Mouse (Mus musculus) hindbrain, embryonic 16.5 days (tissue): ENCODE data around the gene Ruvbl1. TPM values are rescaled to one million over a fixed set of nuclear protein-coding genes. Genes with fewer than 3 reads are reported as not detected.

ENCODE experiments used
- ATAC-seq: fragments of 200-750 bp; cut with Nextera tagmentation; 2 replicates; pipeline ENCODE4 v1.8.0; 2017; ENCODE audit warnings: moderate TSS enrichment, moderate library complexity
- H3K27ac ChIP-seq: fragments of 300-500 bp; sonication (generic); 2 replicates; pipeline ENCODE4 v1.5.1; 2014; ENCODE audit warnings: low read depth, mild to moderate bottlenecking, control low read depth, low read length, moderate library complexity
- H3K27me3 ChIP-seq: fragments of 300-500 bp; sonication (generic); replicated peaks from 2 replicates; pipeline ENCODE4 v1.6.1; 2014; ENCODE audit warnings: low read length; ENCODE audit not compliant: control insufficient read depth, insufficient read depth
- H3K36me3 ChIP-seq: fragments of 300-500 bp; sonication (generic); 2 replicates; pipeline ENCODE4 v1.6.1; 2014; ENCODE audit warnings: mild to moderate bottlenecking, low read length, moderate library complexity, mixed read lengths; ENCODE audit not compliant: control insufficient read depth, insufficient read depth
- H3K4me1 ChIP-seq: fragments of 300-500 bp; sonication (generic); 2 replicates; pipeline ENCODE4 v1.6.1; 2014; ENCODE audit warnings: low read depth, low read length; ENCODE audit not compliant: control insufficient read depth, insufficient read depth
- H3K4me2 ChIP-seq: fragments of 300-500 bp; sonication (generic); 2 replicates; pipeline ENCODE4 v1.6.1; 2014; ENCODE audit warnings: mild to moderate bottlenecking, low read length, control low read depth, moderate library complexity
- H3K4me3 ChIP-seq: fragments of 300-500 bp; sonication (generic); 2 replicates; pipeline ENCODE4 v1.5.1; 2014; ENCODE audit warnings: mild to moderate bottlenecking, low read length, control low read depth, moderate library complexity
- H3K9ac ChIP-seq: fragments of 300-500 bp; sonication (generic); 2 replicates; pipeline ENCODE4 v1.6.1; 2014; ENCODE audit warnings: low read depth, mild to moderate bottlenecking, control low read depth, low read length, moderate library complexity
- H3K9me3 ChIP-seq: fragments of 300-500 bp; sonication (generic); 2 replicates; pipeline ENCODE4 v1.6.1; 2014; ENCODE audit warnings: mild to moderate bottlenecking, low read length, moderate library complexity; ENCODE audit not compliant: control insufficient read depth
- WGBS: fragments of 180-500 bp; shearing (Covaris S2); extraction: QIAGEN DNeasy Blood & Tissue Kit; methylation state at CpG from one replicate; pipeline ENCODE4 v1.1.7; 2014; 5-methylcytosine and 5-hydroxymethylcytosine counted together
- polyA plus RNA-seq: library from polyadenylated mRNA; unstranded; fragments of >200 nt; fragmentation: Nextera tagmentation; extraction: Ambion mirVana; gene quantifications from 2 replicates; pipeline ENCODE4 v1.2.1, GENCODE M21; 2015

Ruvbl1 gene
- polyA plus RNA-seq, 1 experiment from 2014 or later, result 93.8 TPM

DNA sequence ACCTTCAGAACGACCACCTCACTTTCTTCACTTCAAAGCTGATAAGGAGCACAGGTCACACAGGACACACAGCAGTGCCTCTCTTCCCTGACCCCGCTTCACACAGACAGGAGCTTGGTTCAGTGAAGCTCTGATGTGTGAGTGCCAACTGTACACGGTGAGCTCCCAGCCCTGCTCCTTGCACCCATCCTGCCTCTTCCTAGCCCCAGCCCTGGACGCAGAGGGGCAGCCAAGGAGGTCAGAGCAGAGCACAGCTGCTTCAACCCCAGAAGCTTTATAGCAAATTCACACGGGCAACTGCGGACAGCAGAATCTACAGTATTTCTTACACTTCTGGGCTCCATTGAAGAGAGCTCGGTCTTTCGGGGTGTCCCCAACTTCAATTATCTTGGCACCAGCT lies 48.8 kb downstream of the Ruvbl1 start:
- no peaks in the 10 kb centered on the region for H3K27me3 ChIP-seq
- no peak overlapping the region for H3K4me3 ChIP-seq
- H3K27ac ChIP-seq, result no peak overlapping the region
- H3K4me1 ChIP-seq, result peaks cover 16% of the 10 kb centered on the region
- H3K4me2 ChIP-seq, result no peak overlapping the region
- WGBS, result 94% methylated on average over 8 of the region's 8 CpGs
- no peak overlapping the region for H3K9ac ChIP-seq
- no peaks in the 10 kb centered on the region for H3K9me3 ChIP-seq
- H3K36me3 ChIP-seq, result peaks cover 32% of the 10 kb centered on the region
- ATAC-seq, result no peak

DNA sequence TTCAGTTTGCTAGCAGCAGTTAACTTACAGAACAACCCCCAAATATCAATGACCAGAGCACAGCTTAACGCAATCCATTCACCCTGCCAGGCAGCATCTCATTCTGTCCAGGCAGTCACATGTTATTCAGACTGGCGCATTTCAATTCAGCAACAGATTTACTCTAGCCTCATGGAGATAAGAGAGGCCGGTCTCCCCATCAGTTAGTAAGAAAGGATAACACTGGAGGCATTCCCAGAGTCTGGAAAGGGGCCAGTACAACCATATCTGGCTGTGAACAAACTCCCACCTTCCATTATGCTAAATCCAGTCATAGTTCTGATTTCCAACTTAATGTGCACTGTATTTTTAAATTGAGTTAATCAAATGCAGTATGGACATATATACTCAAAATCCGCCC lies 49.3 kb downstream of the Ruvbl1 start:
- H3K27me3 ChIP-seq, result no peaks in the 10 kb centered on the region
- no peak overlapping the region for H3K27ac ChIP-seq
- no peaks in the 10 kb centered on the region for H3K9me3 ChIP-seq
- no peak overlapping the region for H3K4me3 ChIP-seq
- H3K4me1 ChIP-seq, result peaks cover 19% of the 10 kb centered on the region
- ATAC-seq, result no peak
- H3K9ac ChIP-seq, result no peak overlapping the region
- H3K36me3 ChIP-seq, result peaks cover 29% of the 10 kb centered on the region
- 89% methylated on average over 4 of the region's 4 CpGs for WGBS
- H3K4me2 ChIP-seq, result no peak overlapping the region

DNA sequence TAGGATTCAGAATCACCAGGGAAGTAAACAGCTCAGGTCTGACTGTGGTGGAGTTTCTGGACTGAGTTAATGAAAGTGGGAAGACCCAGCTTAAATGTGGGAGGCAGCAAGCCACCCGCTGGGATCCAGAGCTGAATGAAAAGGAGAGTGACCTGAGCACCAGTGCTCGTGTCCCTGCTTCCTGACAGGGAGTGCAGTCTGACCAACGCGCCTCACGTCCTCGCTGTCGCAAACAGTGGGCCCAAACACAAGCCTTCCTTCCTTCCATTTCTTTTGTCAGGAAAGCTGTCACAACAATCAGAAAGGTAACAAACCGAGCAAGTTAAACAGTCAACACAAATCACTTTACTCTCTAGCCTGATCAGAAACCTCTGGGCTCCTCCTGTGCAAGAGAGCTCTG lies 50.8 kb downstream of the Ruvbl1 start:
- WGBS, result 81% methylated on average over 8 of the region's 8 CpGs
- Histone ChIP-seq H3K4me3 (no peak overlapping the region), H3K36me3 (peaks cover 15% of the 10 kb centered on the region), H3K4me1 (peaks cover 23% of the 10 kb centered on the region), H3K4me2 (no peak overlapping the region), H3K27ac (no peak overlapping the region), H3K27me3 (no peaks in the 10 kb centered on the region), H3K9ac (no peak overlapping the region), H3K9me3 (no peaks in the 10 kb centered on the region)
- no peak for ATAC-seq

DNA sequence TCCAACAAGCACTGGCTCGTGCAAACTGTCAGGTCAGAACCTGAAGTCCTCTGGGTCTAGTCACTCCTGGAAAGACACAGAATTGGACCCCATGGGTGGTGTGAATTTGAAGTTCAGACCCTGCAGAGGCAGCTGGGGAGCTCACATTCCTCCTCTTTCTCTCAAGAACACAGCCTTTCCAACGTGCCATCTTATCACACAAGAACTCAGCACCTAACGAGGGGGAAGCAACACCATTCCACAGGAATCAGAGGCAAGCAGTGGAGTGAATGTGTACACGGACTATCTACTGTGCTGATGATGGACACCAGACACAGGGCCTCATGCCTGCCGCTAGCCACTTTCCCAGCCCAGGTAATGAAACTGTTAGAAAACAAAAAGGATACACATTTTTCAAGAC lies 51.5 kb downstream of the Ruvbl1 start:
- Histone ChIP-seq H3K9ac (no peak overlapping the region), H3K4me1 (peaks cover 23% of the 10 kb centered on the region), H3K27ac (no peak overlapping the region), H3K36me3 (peaks cover 10% of the 10 kb centered on the region), H3K27me3 (no peaks in the 10 kb centered on the region), H3K4me3 (no peak overlapping the region), H3K4me2 (no peak overlapping the region; the same call in 1 of the 2 replicates), H3K9me3 (no peaks in the 10 kb centered on the region)
- ATAC-seq, result no peak
- 74% methylated on average over 5 of the region's 5 CpGs for WGBS

DNA sequence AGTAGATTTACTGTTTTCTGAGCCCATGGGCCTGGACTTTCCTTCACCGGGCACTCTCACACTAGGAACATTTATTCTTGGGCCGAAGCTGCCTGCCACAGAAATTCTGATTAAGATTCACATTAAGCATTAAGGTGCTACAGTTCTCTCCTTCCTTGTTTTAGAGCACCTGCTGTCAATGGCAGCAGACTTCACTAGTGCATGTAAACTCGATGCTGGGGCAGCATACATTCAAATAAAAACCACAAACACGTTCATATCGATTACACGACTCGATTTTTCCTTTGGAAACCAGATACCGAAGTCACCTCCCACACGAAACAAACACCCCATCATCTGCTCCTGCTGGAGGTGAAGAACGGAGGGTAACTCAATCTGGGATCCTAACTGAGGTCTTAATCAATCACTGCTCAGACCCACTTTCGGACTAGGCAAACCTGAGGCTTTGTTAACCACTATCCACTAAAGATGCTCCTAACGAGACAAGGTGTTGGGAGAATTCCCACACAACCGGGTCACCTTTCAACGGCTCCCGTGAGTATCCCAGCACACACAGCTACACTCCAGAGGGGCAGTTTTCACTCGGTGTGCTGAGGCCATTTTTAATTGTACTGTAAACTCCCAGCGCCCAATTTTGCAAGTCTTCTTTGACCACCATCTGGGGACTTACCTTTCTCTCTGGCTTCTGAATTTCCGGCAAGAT lies 52.6 kb downstream of the Ruvbl1 start:
- Histone ChIP-seq H3K9me3 (no peaks in the 10 kb centered on the region), H3K4me2 (peak overlapping the region; percentile 90), H3K27ac (peak overlapping the region; percentile 86), H3K36me3 (peaks cover 4% of the 10 kb centered on the region; the same call in 1 of the 2 replicates), H3K4me1 (peaks cover 23% of the 10 kb centered on the region), H3K4me3 (peak overlapping the region; percentile 89), H3K27me3 (no peaks in the 10 kb centered on the region), H3K9ac (peak overlapping the region; percentile 85)
- ATAC-seq, result no peak
- 15% methylated on average over 18 of the region's 18 CpGs for WGBS

DNA sequence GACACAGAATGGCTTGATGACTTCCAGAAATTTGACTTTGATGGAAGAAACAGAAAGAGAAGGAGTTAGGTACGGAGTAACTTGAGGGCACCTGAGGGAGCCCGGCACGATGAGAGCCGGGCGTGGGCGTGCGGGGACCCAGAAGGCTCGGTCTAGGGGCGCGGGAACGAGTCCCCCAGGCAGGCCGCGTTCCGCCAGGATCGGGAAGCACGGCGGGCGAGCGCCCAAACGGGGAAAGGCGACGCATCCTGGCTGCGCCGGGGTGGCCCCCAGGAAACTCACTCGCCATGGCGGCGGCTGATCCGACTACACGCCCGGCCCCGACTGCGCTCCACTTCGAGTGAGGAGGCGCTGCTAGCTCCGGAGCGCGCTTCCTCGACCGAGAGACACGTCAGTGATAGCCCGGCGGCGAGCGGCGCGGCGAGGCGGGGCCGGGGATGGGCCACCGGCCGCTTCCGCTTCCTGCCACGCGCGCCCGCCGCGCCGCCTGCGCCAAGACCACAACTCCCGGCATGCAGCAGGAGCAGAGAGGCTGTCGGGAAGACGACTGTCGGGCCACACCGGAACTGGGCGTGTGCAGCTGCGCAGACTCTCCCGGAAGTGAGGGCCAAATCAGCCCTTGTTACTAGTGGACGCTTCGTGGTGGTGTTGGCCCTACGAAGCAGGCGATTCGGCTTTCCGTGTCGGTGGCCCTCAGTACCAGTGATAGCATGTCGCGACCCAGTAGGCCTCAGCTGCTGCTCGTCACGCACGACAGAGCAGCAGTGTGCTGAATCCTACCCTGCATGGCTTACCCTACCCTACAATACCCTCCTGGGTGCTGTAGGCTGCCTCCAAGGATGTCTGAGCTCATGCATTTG lies 53.4 kb downstream of the Ruvbl1 start, which contains the start of gene Sec61a1:
Gene Sec61a1 (minus strand): TSS at position 502 of the 860 bp plus-strand sequence.
- peak; percentile 98 for ATAC-seq
- Histone ChIP-seq H3K27ac (peak within 1 kb of the TSS; percentile 92), H3K36me3 (no peaks in the 10 kb centered on the region), H3K9ac (peak within 1 kb of the TSS; percentile 92), H3K4me1 (peaks cover 23% of the 10 kb centered on the region), H3K27me3 (no peaks in the 10 kb centered on the region), H3K4me3 (peak within 1 kb of the TSS; percentile 89), H3K4me2 (peak within 1 kb of the TSS; percentile 93), H3K9me3 (no peaks in the 10 kb centered on the region)
- WGBS, result under 1% methylated on average over 67 of the region's 80 CpGs

DNA sequence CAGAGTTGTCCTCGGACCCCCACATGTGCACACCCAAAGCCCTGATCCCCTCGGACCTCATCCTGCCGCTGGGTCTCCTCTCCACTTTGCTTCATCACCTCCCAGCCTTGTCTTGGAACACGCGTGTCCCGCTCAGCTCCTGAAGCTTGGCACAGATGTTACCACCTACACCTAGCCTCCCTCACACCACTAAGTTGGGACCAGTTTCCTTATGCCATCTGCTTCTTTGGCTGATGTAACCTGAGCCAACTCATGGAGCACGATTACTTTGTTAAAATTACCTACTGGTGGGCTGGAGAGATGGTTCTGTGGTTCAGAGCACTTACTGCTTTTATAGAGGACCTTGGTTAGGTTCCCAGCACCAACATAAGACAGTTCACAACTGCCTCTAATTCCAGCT lies 56.6 kb downstream of the Ruvbl1 start:
- peaks cover 19% of the 10 kb centered on the region for H3K4me1 ChIP-seq
- H3K36me3 ChIP-seq, result no peaks in the 10 kb centered on the region
- no peak overlapping the region for H3K9ac ChIP-seq
- H3K27ac ChIP-seq, result no peak overlapping the region
- H3K4me2 ChIP-seq, result no peak overlapping the region
- H3K9me3 ChIP-seq, result no peaks in the 10 kb centered on the region
- ATAC-seq, result no peak
- 86% methylated on average over 7 of the region's 7 CpGs for WGBS
- no peaks in the 10 kb centered on the region for H3K27me3 ChIP-seq
- H3K4me3 ChIP-seq, result no peak overlapping the region

DNA sequence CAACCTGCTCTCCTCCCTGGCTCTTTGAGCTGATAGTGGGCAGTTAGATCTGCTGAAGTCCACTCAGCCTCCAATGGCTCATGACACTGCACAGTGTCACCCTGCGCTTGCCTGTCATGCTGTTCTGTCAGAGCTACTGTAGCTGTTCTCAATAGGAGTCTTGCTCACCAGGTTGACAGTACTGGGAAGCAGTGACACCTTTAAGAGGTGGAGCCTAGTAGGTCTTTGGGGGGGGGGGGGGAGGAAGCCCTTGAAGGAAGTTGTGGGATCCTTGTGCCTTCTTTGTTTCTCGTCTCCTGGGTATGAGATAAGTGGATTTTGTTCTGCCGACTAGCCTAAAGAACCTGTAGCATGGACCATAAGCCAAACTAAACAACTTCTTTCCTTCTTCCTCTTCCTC lies 57.4 kb downstream of the Ruvbl1 start:
- no peak overlapping the region for H3K27ac ChIP-seq
- H3K4me3 ChIP-seq, result no peak overlapping the region
- no peak for ATAC-seq
- no peak overlapping the region for H3K9ac ChIP-seq
- peaks cover 12% of the 10 kb centered on the region for H3K4me1 ChIP-seq
- no peaks in the 10 kb centered on the region for H3K9me3 ChIP-seq
- 81% methylated on average over 3 of the region's 3 CpGs for WGBS
- H3K36me3 ChIP-seq, result no peaks in the 10 kb centered on the region
- no peaks in the 10 kb centered on the region for H3K27me3 ChIP-seq
- H3K4me2 ChIP-seq, result no peak overlapping the region

DNA sequence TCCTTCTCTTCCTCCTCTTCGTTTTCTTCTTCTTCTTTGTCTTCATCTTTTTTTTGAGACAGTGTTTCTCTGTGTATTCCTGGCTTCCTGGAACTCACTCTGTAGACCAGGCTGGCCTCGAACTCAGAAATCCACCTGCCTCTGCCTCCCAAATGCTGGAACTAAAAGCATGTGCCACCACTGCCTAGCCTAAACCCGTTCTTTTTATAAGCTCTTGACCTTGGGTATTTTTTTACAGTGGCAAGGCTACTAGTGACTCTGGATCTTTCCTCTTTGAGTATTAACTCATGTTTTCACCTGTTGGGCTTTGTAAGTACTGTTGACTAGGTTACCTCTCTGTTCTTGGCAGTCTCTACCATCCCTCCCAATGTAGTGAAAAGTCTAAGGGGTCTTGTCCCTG lies 57.8 kb downstream of the Ruvbl1 start:
- 83% methylated on average over 3 of the region's 3 CpGs for WGBS
- Histone ChIP-seq H3K27me3 (no peaks in the 10 kb centered on the region), H3K4me2 (no peak overlapping the region)

More for the DNA sequence above, 57.8 kb downstream of the Ruvbl1 start:
- ATAC-seq, result no peak
- Histone ChIP-seq H3K27ac (no peak overlapping the region), H3K36me3 (no peaks in the 10 kb centered on the region), H3K4me3 (no peak overlapping the region), H3K9me3 (no peaks in the 10 kb centered on the region), H3K4me1 (peaks cover 7% of the 10 kb centered on the region), H3K9ac (no peak overlapping the region)
